Mouse (Mus musculus): ENCODE measurements around the gene Nos1ap.

DNA sequence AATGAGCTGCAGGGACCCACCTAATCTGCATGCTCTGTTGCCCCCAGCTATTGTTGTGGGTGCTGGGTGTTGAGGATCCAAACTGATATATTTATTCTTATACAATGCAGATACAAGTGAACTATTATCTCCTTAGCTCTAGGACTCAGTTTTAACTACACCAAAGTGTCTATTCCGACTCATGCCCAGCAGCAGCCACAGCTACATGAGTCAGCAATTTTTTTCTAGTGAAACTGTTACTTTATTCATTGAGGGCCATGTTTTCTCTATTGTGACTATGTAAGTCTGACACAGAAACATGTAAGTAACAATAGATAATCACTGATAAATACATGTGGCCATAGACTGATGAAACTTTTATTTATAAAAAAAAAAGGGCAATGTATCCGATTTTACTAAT is 184.5 kb downstream of the Nos1ap start:
- TF ChIP-seq CTCF (IDR thresholded peaks at IDR 0.05; ENCODE audit: borderline replicate concordance, extremely low read depth, insufficient read depth, insufficient read length) = no peak
- no peak for TF ChIP-seq POLR2A (IDR thresholded peaks at IDR 0.05; ENCODE audit: borderline replicate concordance, extremely low read depth, insufficient read depth, insufficient read length, poor library complexity, severe bottlenecking)
